Mouse (Mus musculus): ENCODE data around the gene Wfdc6b. TPM values are rescaled to one million over a fixed set of nuclear protein-coding genes. Genes with fewer than 3 reads are reported as not detected.

Wfdc6b gene
- not detected for polyA plus RNA-seq (2012; fragmentation: generic; extraction: Trizol)

DNA sequence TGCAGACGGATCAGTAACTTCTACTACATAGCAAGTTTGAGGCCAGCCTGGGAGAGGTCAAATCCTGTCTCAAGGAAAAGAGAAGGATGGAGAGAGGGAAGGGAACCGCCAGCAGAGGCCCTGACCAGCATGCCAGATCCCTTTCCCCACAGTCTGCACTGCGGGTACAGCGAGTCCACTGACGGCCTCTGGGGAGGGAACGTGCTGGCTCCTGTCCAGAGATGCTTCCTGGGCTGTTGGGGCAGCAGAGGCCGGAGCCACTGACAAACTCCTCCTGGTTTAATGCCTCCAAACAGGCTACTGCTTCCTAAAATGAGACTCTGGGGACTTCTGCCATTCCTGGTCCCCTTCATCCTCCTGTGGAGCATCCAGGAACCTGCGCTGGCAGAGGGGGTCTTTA, at the start of gene Wfdc6b, which contains the start of gene Wfdc8:
Gene Wfdc6b, plus strand, starts transcription at position 52 of the 400 bp plus-strand sequence.
Gene Wfdc8, minus strand, starts transcription at position 156 of the 400 bp plus-strand sequence.

DNA sequence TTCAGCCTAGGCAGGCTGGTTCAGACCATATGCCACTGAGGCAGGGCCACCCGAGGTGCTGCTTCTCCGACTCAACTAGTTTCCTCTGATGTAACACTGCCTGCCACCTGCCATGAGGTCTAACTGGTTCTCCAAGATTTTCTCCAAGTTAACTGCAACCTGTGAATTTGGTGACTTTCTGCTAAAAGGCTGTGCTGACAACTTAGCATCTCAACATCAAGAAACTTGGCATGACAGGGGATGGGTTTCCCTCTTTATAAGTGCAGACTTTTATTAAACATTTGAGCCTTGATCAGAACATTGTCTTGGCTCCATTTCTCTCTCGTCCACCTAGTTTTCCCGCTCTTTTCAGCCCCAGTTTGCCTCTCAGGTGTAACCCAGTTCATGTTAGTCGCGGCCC, 40.0 kb upstream of the Wfdc6b start, which contains the start of gene Spint3:
Gene Spint3, minus strand, starts transcription at position 101 of the 400 bp plus-strand sequence.

DNA sequence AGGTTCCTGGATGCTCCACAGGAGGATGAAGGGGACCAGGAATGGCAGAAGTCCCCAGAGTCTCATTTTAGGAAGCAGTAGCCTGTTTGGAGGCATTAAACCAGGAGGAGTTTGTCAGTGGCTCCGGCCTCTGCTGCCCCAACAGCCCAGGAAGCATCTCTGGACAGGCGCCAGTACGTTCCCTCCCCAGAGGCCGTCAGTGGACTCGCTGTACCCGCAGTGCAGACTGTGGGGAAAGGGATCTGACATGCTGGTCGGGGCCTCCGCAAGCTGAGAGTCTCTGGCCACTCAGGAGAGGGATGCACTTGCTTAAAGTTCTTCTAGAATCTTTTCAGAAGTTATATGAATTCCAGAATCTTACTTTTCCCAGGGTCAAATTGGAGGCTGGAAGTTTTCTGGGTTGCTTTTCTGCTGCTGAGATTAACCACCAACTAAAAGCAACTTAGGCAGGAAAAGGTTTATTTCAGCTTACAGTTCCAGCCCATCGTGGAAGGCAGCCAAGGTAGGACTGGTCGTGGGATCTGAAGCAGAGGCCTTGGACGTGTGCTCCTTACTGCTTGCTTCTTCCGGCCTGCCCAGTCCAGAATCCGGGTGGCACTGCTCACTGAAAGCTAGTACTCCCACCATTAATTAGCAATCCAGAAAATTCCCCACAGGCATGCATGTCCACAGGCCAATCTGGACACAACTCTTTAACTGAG, 28.1 kb upstream of the Wfdc6b start, which contains the start of gene Wfdc6a:
Gene Wfdc6a, minus strand, starts transcription at position 423 of the 701 bp plus-strand sequence.

DNA sequence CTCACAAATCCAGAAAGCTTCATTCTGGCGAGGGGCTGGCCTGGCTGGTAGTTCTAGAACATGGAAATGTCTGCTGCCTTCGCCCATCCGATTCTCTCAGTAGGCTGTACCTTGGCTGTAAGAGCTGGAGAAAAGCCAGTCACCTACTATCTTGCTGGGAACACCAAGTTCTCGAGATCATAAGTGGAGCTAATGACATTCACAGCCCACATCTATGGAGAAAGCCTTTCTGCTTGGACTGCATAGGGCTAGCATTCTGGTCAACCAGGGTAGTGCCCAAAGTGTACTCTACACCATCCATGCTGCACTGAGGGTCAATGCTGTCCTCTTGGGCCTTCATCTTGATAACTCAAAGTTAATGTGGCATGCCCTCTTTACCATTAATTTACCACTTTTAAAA, 19.8 kb upstream of the Wfdc6b start, which contains the start of gene Eppin:
Gene Eppin, minus strand, starts transcription at position 101 of the 400 bp plus-strand sequence.

DNA sequence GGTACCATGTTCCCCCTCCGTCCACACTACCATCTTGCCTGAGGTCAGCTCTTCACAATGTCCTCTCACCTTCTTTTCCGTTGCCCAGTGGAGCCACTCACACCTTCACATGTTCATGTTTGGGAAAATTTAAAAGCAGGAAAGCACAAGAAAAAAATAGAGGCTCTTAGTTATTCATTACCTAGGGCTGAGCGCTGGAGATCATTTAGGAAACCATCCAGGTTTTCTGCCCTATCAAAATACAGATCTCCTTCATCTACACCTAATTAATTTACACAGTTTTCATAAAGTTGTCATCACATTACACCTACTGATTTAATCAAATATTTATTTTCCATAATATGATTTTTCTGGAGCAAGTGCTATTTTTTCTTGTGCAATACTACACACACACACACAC, 25.4 kb downstream of the Wfdc6b start, which contains the start of gene Wfdc16:
Gene Wfdc16, minus strand, starts transcription at position 101 of the 400 bp plus-strand sequence.

DNA sequence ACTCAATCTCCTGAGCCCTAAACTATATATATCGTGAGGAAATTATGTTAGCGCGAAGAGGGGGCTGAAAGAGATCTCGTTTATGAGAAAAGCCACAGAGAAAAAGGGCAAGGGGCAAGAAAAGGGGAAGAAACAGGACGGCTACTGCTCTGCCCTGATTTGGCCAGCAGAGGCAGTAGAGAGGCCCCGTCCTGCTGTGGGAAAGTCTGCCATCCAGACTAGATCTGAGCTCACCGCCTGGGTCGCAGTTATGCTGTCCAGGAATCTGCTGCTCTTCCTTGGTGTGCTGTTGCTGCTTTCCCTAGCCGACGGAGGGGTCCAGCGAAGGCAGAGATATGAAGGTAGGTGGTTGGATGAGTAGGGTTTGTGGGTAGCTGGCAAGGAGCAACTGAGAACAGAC, 42.5 kb downstream of the Wfdc6b start, which contains the start of gene Wfdc10:
Gene Wfdc10, plus strand, starts transcription at position 189 of the 400 bp plus-strand sequence.

DNA sequence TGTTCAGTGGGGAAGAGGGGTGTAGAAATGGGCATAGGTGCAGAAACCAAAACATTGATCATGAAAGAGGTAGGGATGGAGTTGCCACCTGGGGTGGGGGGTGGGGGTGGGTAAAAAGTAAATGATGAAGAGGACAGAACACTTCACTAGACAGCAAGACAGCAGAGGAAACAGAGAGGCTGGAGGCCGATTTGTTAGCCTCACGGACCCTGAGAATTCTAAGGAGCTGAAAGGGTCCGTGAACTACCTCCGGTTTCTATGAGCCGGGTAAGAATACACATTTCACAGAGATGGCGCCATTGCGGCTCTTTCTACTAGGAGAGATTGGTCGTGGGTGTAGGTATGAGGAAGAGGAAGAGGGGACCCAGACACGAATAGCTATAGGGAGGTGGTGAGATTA, 43.2 kb downstream of the Wfdc6b start, which contains the start of gene Wfdc9:
Gene Wfdc9, minus strand, starts transcription at position 101 of the 400 bp plus-strand sequence.

Other genes starting within 250 kb of the Wfdc6b start
- 1 to 10 TPM; 5.8 to 9.0 TPM for gene Slpi, start 224.4 kb upstream of the Wfdc6b start, polyA plus RNA-seq (2012; fragmentation: generic; extraction: Trizol)
- gene Rbpjl, start 210.4 kb upstream of the Wfdc6b start, polyA plus RNA-seq (2012; fragmentation: generic; extraction: Trizol): under 1 TPM in 1 of 2 experiments, not detected in 1; 0.02 TPM
- 1 to 10 TPM in 1 of 2 experiments, under 1 TPM in 1; 0.02 to 1.3 TPM for gene Matn4, start 208.4 kb upstream of the Wfdc6b start, polyA plus RNA-seq (2012; fragmentation: generic; extraction: Trizol)
- gene Sdc4, start 169.6 kb upstream of the Wfdc6b start, polyA plus RNA-seq (2012; fragmentation: generic; extraction: Trizol): 100 to 1,000 TPM in 1 of 2 experiments, 10 to 100 TPM in 1; 15.9 to 107 TPM
- gene Sys1, start 156.6 kb upstream of the Wfdc6b start, polyA plus RNA-seq (2012; fragmentation: generic; extraction: Trizol): 10 to 100 TPM; 54.4 to 73.3 TPM
- gene Gm20458, start 152.6 kb upstream of the Wfdc6b start, polyA plus RNA-seq (2012; fragmentation: generic; extraction: Trizol): 10 to 100 TPM; 15.0 to 18.1 TPM
- gene Trp53tg5, start 139.8 kb upstream of the Wfdc6b start, polyA plus RNA-seq (2012; fragmentation: generic; extraction: Trizol): not detected
- 1 to 10 TPM; 6.0 to 8.9 TPM for gene Dbndd2, start 127.4 kb upstream of the Wfdc6b start, polyA plus RNA-seq (2012; fragmentation: generic; extraction: Trizol)
- gene Pigt, start 116.0 kb upstream of the Wfdc6b start, polyA plus RNA-seq (2012; fragmentation: generic; extraction: Trizol): 100 to 1,000 TPM in 1 of 2 experiments, 10 to 100 TPM in 1; 77.8 to 142 TPM
- gene Wfdc2, start 51.1 kb upstream of the Wfdc6b start, polyA plus RNA-seq (2012; fragmentation: generic; extraction: Trizol): not detected
- gene Spint3, start 40.1 kb upstream of the Wfdc6b start, polyA plus RNA-seq (2012; fragmentation: generic; extraction: Trizol): not detected
- gene Wfdc6a, start 28.1 kb upstream of the Wfdc6b start, polyA plus RNA-seq (2012; fragmentation: generic; extraction: Trizol): not detected
- not detected for gene Eppin, start 19.9 kb upstream of the Wfdc6b start, polyA plus RNA-seq (2012; fragmentation: generic; extraction: Trizol)
- gene Wfdc8, start 104 bp downstream of the Wfdc6b start, polyA plus RNA-seq (2012; fragmentation: generic; extraction: Trizol): not detected
- not detected for gene Wfdc16, start 25.3 kb downstream of the Wfdc6b start, polyA plus RNA-seq (2012; fragmentation: generic; extraction: Trizol)
- gene Wfdc10, start 42.5 kb downstream of the Wfdc6b start, polyA plus RNA-seq (2012; fragmentation: generic; extraction: Trizol): not detected
- gene Wfdc9, start 43.1 kb downstream of the Wfdc6b start, polyA plus RNA-seq (2012; fragmentation: generic; extraction: Trizol): not detected
- not detected for gene Wfdc11, start 60.6 kb downstream of the Wfdc6b start, polyA plus RNA-seq (2012; fragmentation: generic; extraction: Trizol)
- gene Wfdc13, start 71.6 kb downstream of the Wfdc6b start, polyA plus RNA-seq (2012; fragmentation: generic; extraction: Trizol): under 1 TPM in 1 of 2 experiments, not detected in 1; 0.04 TPM
- gene Spint4, start 85.0 kb downstream of the Wfdc6b start, polyA plus RNA-seq (2012; fragmentation: generic; extraction: Trizol): not detected
- gene Spint5, start 101.8 kb downstream of the Wfdc6b start, polyA plus RNA-seq (2012; fragmentation: generic; extraction: Trizol): not detected
- gene Wfdc3, start 132.4 kb downstream of the Wfdc6b start, polyA plus RNA-seq (2012; fragmentation: generic; extraction: Trizol): 1 to 10 TPM in 1 of 2 experiments, under 1 TPM in 1; 0.27 to 1.1 TPM
- gene Dnttip1, start 132.5 kb downstream of the Wfdc6b start, polyA plus RNA-seq (2012; fragmentation: generic; extraction: Trizol): 10 to 100 TPM; 55.3 to 58.9 TPM
- gene Ube2c, start 156.4 kb downstream of the Wfdc6b start, polyA plus RNA-seq (2012; fragmentation: generic; extraction: Trizol): 100 to 1,000 TPM; 116 to 219 TPM
- under 1 TPM in 1 of 2 experiments, not detected in 1; 0.19 TPM for gene Tnnc2, start 166.4 kb downstream of the Wfdc6b start, polyA plus RNA-seq (2012; fragmentation: generic; extraction: Trizol)
- 10 to 100 TPM; 29.7 to 50.1 TPM for gene Snx21, start 172.3 kb downstream of the Wfdc6b start, polyA plus RNA-seq (2012; fragmentation: generic; extraction: Trizol)
- gene Acot8, start 191.4 kb downstream of the Wfdc6b start, polyA plus RNA-seq (2012; fragmentation: generic; extraction: Trizol): 10 to 100 TPM; 10.7 to 19.9 TPM
- gene Zswim3, start 191.6 kb downstream of the Wfdc6b start, polyA plus RNA-seq (2012; fragmentation: generic; extraction: Trizol): 1 to 10 TPM; 2.1 to 4.9 TPM
- 10 to 100 TPM in 1 of 2 experiments, 1 to 10 TPM in 1; 9.1 to 10.1 TPM for gene Zswim1, start 209.2 kb downstream of the Wfdc6b start, polyA plus RNA-seq (2012; fragmentation: generic; extraction: Trizol)
- under 1 TPM in 1 of 2 experiments, not detected in 1; 0.26 TPM for gene Spata25, start 215.0 kb downstream of the Wfdc6b start, polyA plus RNA-seq (2012; fragmentation: generic; extraction: Trizol)
- 100 to 1,000 TPM in 1 of 2 experiments, 10 to 100 TPM in 1; 94.4 to 205 TPM for gene Ctsa, start 219.4 kb downstream of the Wfdc6b start, polyA plus RNA-seq (2012; fragmentation: generic; extraction: Trizol)
- gene Neurl2, start 219.9 kb downstream of the Wfdc6b start, polyA plus RNA-seq (2012; fragmentation: generic; extraction: Trizol): 1 to 10 TPM; 2.4 to 6.6 TPM
- 100 to 1,000 TPM in 1 of 2 experiments, 10 to 100 TPM in 1; 16.6 to 130 TPM for gene Pltp, start 244.2 kb downstream of the Wfdc6b start, polyA plus RNA-seq (2012; fragmentation: generic; extraction: Trizol)